Mouse (Mus musculus) midbrain, embryonic 14.5 days (tissue): Measurements from ENCODE around the gene Sfpq. TPM values are rescaled to one million over a fixed set of nuclear protein-coding genes. Genes with fewer than 3 reads are reported as not detected.
"Not testable (repeated sequence)": the region's sequence is repeated elsewhere in the genome, so short reads cannot be mapped to it uniquely, and the experiment has no call there.

Source experiments
- ATAC-seq: fragments of 200-750 bp; cut with Nextera tagmentation; 2 replicates; pipeline ENCODE4 v1.8.0; 2017; ENCODE audit warnings: moderate number of reproducible peaks, moderate library complexity; ENCODE audit not compliant: low FRiP score, low TSS enrichment
- DNase-seq: peaks from one replicate; pipeline ENCODE4 v3.0.0-alpha.2; 2015
- H3K27ac ChIP-seq: fragments of 300-500 bp; sonication (generic); replicated peaks from 2 replicates; pipeline ENCODE4 v1.5.1; 2014; ENCODE audit warnings: mild to moderate bottlenecking, low read depth, low read length, moderate library complexity
- H3K27me3 ChIP-seq: fragments of 300-500 bp; sonication (generic); 2 replicates; pipeline ENCODE4 v1.6.1; 2014; ENCODE audit warnings: low read length, control low read depth, mixed read lengths; ENCODE audit not compliant: control insufficient read depth, insufficient read depth
- H3K36me3 ChIP-seq: fragments of 300-500 bp; sonication (generic); 2 replicates; pipeline ENCODE4 v1.6.1; 2014; ENCODE audit warnings: low read length, control low read depth; ENCODE audit not compliant: control insufficient read depth, insufficient read depth
- H3K4me1 ChIP-seq: fragments of 300-500 bp; sonication (generic); 2 replicates; pipeline ENCODE4 v1.6.1; 2014; ENCODE audit warnings: mild to moderate bottlenecking, antibody characterized with exemption, low read length, control low read depth; ENCODE audit not compliant: control insufficient read depth, insufficient read depth
- H3K4me2 ChIP-seq: fragments of 300-500 bp; sonication (generic); 2 replicates; pipeline ENCODE4 v1.6.1; 2014; ENCODE audit warnings: mild to moderate bottlenecking, low read length, moderate library complexity
- H3K4me3 ChIP-seq: fragments of 300-500 bp; sonication (generic); replicated peaks from 2 replicates; pipeline ENCODE4 v1.5.1; 2014; ENCODE audit warnings: low read depth, low read length
- H3K9ac ChIP-seq: fragments of 300-500 bp; sonication (generic); replicated peaks from 2 replicates; pipeline ENCODE4 v1.6.1; 2014; ENCODE audit warnings: mild to moderate bottlenecking, low read length, moderate library complexity
- H3K9me3 ChIP-seq: fragments of 300-500 bp; sonication (generic); 2 replicates; pipeline ENCODE4 v1.6.1; 2016; ENCODE audit warnings: low read length, control low read depth, mixed read lengths; ENCODE audit not compliant: control insufficient read depth
- WGBS: fragments of 180-500 bp; shearing (Covaris S2); extraction: QIAGEN DNeasy Blood & Tissue Kit; methylation state at CpG from one replicate; pipeline ENCODE4 v1.1.7; 2014; 5-methylcytosine and 5-hydroxymethylcytosine counted together
- polyA plus RNA-seq: library from polyadenylated mRNA; unstranded; fragments of >200 nt; fragmentation: Nextera tagmentation; extraction: Ambion mirVana; gene quantifications from 2 replicates; pipeline ENCODE4 v1.2.1, GENCODE M21; 2014

Sfpq gene
- polyA plus RNA-seq: 119 and 131 TPM in 2 replicates

- Histone ChIP-seq H3K36me3 (peaks cover 34% of the 10 kb centered on the region), H3K27me3 (no peaks in the 10 kb centered on the region), H3K4me2 (peak within 1 kb of the TSS; percentile 92), H3K9ac (peak within 1 kb of the TSS; percentile 100), H3K4me3 (peak within 1 kb of the TSS; percentile 100), H3K4me1 (peaks cover 24% of the 10 kb centered on the region), H3K27ac (peak within 1 kb of the TSS; percentile 98), H3K9me3 (no peaks in the 10 kb centered on the region)
- ATAC-seq (peak; percentile 96), DNase-seq (peak; percentile 100)
- WGBS: under 1% methylated on average over 79 of the region's 87 CpGs
Measured at GRCm38 (mm10) chr4:127021151-127021945, at the start of gene Sfpq. Gene Sfpq, plus strand, starts transcription at chr4:127021324.

- no peaks in the 10 kb centered on the region for H3K27me3 ChIP-seq
- H3K9ac ChIP-seq: no peak overlapping the region
- DNase-seq (peak; percentile 47), ATAC-seq (no peak)
- no peak overlapping the region for H3K4me2 ChIP-seq
- no peak overlapping the region for H3K27ac ChIP-seq
- no peaks in the 10 kb centered on the region for H3K4me1 ChIP-seq
- H3K9me3 ChIP-seq: no peaks in the 10 kb centered on the region
- H3K36me3 ChIP-seq: no peaks in the 10 kb centered on the region
- no peak overlapping the region for H3K4me3 ChIP-seq
Measured at GRCm38 (mm10) chr4:126977467-126977866, 43.7 kb upstream of the Sfpq start.

GRCm38 (mm10) chr4:126978706-126979105 lies 42.4 kb upstream of the Sfpq start:
- ATAC-seq (no peak), DNase-seq (no peak)
- Histone ChIP-seq H3K27me3 (no peaks in the 10 kb centered on the region), H3K36me3 (no peaks in the 10 kb centered on the region), H3K4me3 (no peak overlapping the region), H3K9me3 (no peaks in the 10 kb centered on the region), H3K4me2 (no peak overlapping the region), H3K9ac (no peak overlapping the region), H3K27ac (no peak overlapping the region), H3K4me1 (no peaks in the 10 kb centered on the region)
- 80% methylated on average over 3 of the region's 3 CpGs for WGBS

GRCm38 (mm10) chr4:126983321-126983720 lies 37.8 kb upstream of the Sfpq start:
- H3K9ac ChIP-seq: no peak overlapping the region
- H3K27ac ChIP-seq: no peak overlapping the region
- H3K4me2 ChIP-seq: no peak overlapping the region
- no peak overlapping the region for H3K4me3 ChIP-seq
- H3K27me3 ChIP-seq: no peaks in the 10 kb centered on the region
- no peaks in the 10 kb centered on the region for H3K36me3 ChIP-seq
- no peak for DNase-seq
- H3K9me3 ChIP-seq: no peaks in the 10 kb centered on the region
- H3K4me1 ChIP-seq: no peaks in the 10 kb centered on the region
- ATAC-seq: no peak
- 79% methylated on average over 3 of the region's 3 CpGs for WGBS

GRCm38 (mm10) chr4:126983736-126984525 lies 37.2 kb upstream of the Sfpq start:
- not testable (repeated sequence) for ATAC-seq, H3K4me3 ChIP-seq, H3K27ac ChIP-seq, H3K27me3 ChIP-seq, H3K4me1 ChIP-seq, DNase-seq, H3K36me3 ChIP-seq, H3K9me3 ChIP-seq, H3K4me2 ChIP-seq, H3K9ac ChIP-seq
- WGBS: 90% methylated on average over 11 of the region's 13 CpGs

- H3K9me3 ChIP-seq: no peaks in the 10 kb centered on the region
- no peaks in the 10 kb centered on the region for H3K27me3 ChIP-seq
- H3K9ac ChIP-seq: no peak overlapping the region
- H3K27ac ChIP-seq: no peak overlapping the region
- DNase-seq (no peak), ATAC-seq (no peak)
- no peaks in the 10 kb centered on the region for H3K36me3 ChIP-seq
- H3K4me1 ChIP-seq: no peaks in the 10 kb centered on the region
- no peak overlapping the region for H3K4me2 ChIP-seq
- H3K4me3 ChIP-seq: no peak overlapping the region
- WGBS: 83% methylated on average over 5 of the region's 5 CpGs
Measured at GRCm38 (mm10) chr4:126986768-126987167, 34.4 kb upstream of the Sfpq start.

GRCm38 (mm10) chr4:126988503-126988902 lies 32.6 kb upstream of the Sfpq start:
- DNase-seq (no peak), ATAC-seq (no peak)
- H3K9ac ChIP-seq: no peak overlapping the region
- H3K36me3 ChIP-seq: no peaks in the 10 kb centered on the region
- H3K4me2 ChIP-seq: no peak overlapping the region
- WGBS: 77% methylated on average over 4 of the region's 4 CpGs
- H3K4me1 ChIP-seq: no peaks in the 10 kb centered on the region
- no peak overlapping the region for H3K4me3 ChIP-seq
- no peak overlapping the region for H3K27ac ChIP-seq
- H3K27me3 ChIP-seq: no peaks in the 10 kb centered on the region
- no peaks in the 10 kb centered on the region for H3K9me3 ChIP-seq

GRCm38 (mm10) chr4:126990553-126990952 lies 30.6 kb upstream of the Sfpq start:
- Histone ChIP-seq H3K27me3 (no peaks in the 10 kb centered on the region), H3K4me1 (no peaks in the 10 kb centered on the region), H3K36me3 (no peaks in the 10 kb centered on the region), H3K4me2 (no peak overlapping the region), H3K9ac (no peak overlapping the region), H3K27ac (no peak overlapping the region), H3K4me3 (no peak overlapping the region), H3K9me3 (no peaks in the 10 kb centered on the region)
- DNase-seq: no peak
- ATAC-seq: no peak
